Mouse (Mus musculus) megakaryocyte-erythroid progenitor cell, adult 5-6 weeks (primary cell): ENCODE measurements around the gene Mex3d. TPM values are rescaled to one million over a fixed set of nuclear protein-coding genes. Genes with fewer than 3 reads are reported as not detected.

ENCODE experiments used
- ATAC-seq: replicated peaks from 2 replicates; pipeline ENCODE4 v1.8.0; 2016; ENCODE audit warnings: mild to moderate bottlenecking, inconsistent platforms; ENCODE audit not compliant: severe bottlenecking, poor library complexity, low FRiP score, low TSS enrichment
- total RNA-seq, 2 experiments: library from RNA; stranded (forward) in 1 of 2; stranded (reverse) in 1 of 2; fragments of 200-1000, 215-1000 nt in 1 of 2; fragments of >200 nt in 1 of 2; fragmentation: Nextera tagmentation in 1 of 2; gene quantifications; 2 replicates each; pipeline ENCODE4 v1.2.3; 2014 to 2017

Gene Mex3d
- total RNA-seq (2014; fragmentation: Nextera tagmentation) (8.0 and 9.1 TPM in 2 replicates), total RNA-seq (2017) (13.0 and 14.7 TPM in 2 replicates)

- 0 out of 2 replicates have a peak, but pooled peaks have one; percentile 0 for ATAC-seq
These were observed at the start of gene Mex3d for GRCm38 (mm10) chr10:80387522-80387959. Mex3d (minus strand) TSS chr10:80387659.

- no peak for ATAC-seq
These were observed 48.8 kb upstream of the Mex3d start for GRCm38 (mm10) chr10:80436276-80436675.

GRCm38 (mm10) chr10:80435764-80436163 lies 48.3 kb upstream of the Mex3d start:
- ATAC-seq = peak; percentile 40

- no peak for ATAC-seq
These were observed 47.4 kb upstream of the Mex3d start for GRCm38 (mm10) chr10:80434823-80435222.

GRCm38 (mm10) chr10:80434233-80434592 lies 46.8 kb upstream of the Mex3d start:
- no peak for ATAC-seq

- ATAC-seq = peak; percentile 86
These were observed 46.2 kb upstream of the Mex3d start, which contains the start of gene Tcf3 for GRCm38 (mm10) chr10:80433513-80434232. Tcf3 (minus strand) TSS chr10:80433647.

GRCm38 (mm10) chr10:80432936-80433512 lies 45.6 kb upstream of the Mex3d start:
- no peak for ATAC-seq

GRCm38 (mm10) chr10:80432387-80432785 lies 44.9 kb upstream of the Mex3d start:
- ATAC-seq = no peak

GRCm38 (mm10) chr10:80431570-80432386 lies 44.3 kb upstream of the Mex3d start:
- ATAC-seq = no peak

- no peak for ATAC-seq
These were observed 43.0 kb upstream of the Mex3d start for GRCm38 (mm10) chr10:80430375-80430980.

GRCm38 (mm10) chr10:80429800-80430199 lies 42.3 kb upstream of the Mex3d start:
- no peak for ATAC-seq

- ATAC-seq = no peak
These were observed 37.6 kb upstream of the Mex3d start for GRCm38 (mm10) chr10:80425041-80425440.

GRCm38 (mm10) chr10:80423562-80423961 lies 36.1 kb upstream of the Mex3d start:
- 0 out of 2 replicates have a peak, but pooled peaks have one; percentile 29 for ATAC-seq

- ATAC-seq = peak; percentile 85
These were observed 34.4 kb upstream of the Mex3d start for GRCm38 (mm10) chr10:80421651-80422472.

- no peak for ATAC-seq
These were observed 33.7 kb upstream of the Mex3d start for GRCm38 (mm10) chr10:80421208-80421607.

GRCm38 (mm10) chr10:80420729-80421128 lies 33.3 kb upstream of the Mex3d start:
- ATAC-seq = no peak

- ATAC-seq = no peak
These were observed 32.0 kb upstream of the Mex3d start for GRCm38 (mm10) chr10:80419419-80419818.

- ATAC-seq = no peak
These were observed 30.9 kb upstream of the Mex3d start for GRCm38 (mm10) chr10:80418311-80418710.

- ATAC-seq = no peak
These were observed 30.4 kb upstream of the Mex3d start for GRCm38 (mm10) chr10:80417841-80418240.
